Mouse (Mus musculus) kidney, adult 8-10 months (tissue): ENCODE measurements around the gene Esrrb.

Source experiments
- DNase-seq, 2 experiments: peaks; one replicate each; pipeline ENCODE4 v3.0.0; 2022

Gene Esrrb

GRCm38 (mm10) chr12:86501728-86502127 is 140.8 kb downstream of the Esrrb start:
- no peak for DNase-seq

- no peak for DNase-seq
Observed at GRCm38 (mm10) chr12:86503921-86504320, 143.0 kb downstream of the Esrrb start.

GRCm38 (mm10) chr12:86504321-86504720 is 143.4 kb downstream of the Esrrb start:
- no peak for DNase-seq

GRCm38 (mm10) chr12:86507741-86508140 is 146.8 kb downstream of the Esrrb start:
- DNase-seq, result no peak

GRCm38 (mm10) chr12:86508313-86508988 is 147.5 kb downstream of the Esrrb start:
- no peak for DNase-seq

GRCm38 (mm10) chr12:86509295-86510279 is 148.7 kb downstream of the Esrrb start:
- DNase-seq, result no peak

GRCm38 (mm10) chr12:86512335-86512734 is 151.4 kb downstream of the Esrrb start:
- no peak for DNase-seq

- DNase-seq, result no peak
Observed at GRCm38 (mm10) chr12:86513596-86513995, 152.7 kb downstream of the Esrrb start.

- no peak for DNase-seq
Observed at GRCm38 (mm10) chr12:86516602-86517001, 155.7 kb downstream of the Esrrb start.

- DNase-seq, result no peak
Observed at GRCm38 (mm10) chr12:86517721-86518120, 156.8 kb downstream of the Esrrb start.

GRCm38 (mm10) chr12:86518746-86519145 is 157.8 kb downstream of the Esrrb start:
- DNase-seq, result no peak

- DNase-seq, result no peak
Observed at GRCm38 (mm10) chr12:86534283-86534682, 173.4 kb downstream of the Esrrb start.

GRCm38 (mm10) chr12:86537799-86538198 is 176.9 kb downstream of the Esrrb start:
- DNase-seq, result no peak

- DNase-seq, result no peak
Observed at GRCm38 (mm10) chr12:86538711-86539110, 177.8 kb downstream of the Esrrb start.

GRCm38 (mm10) chr12:86539511-86539910 is 178.6 kb downstream of the Esrrb start:
- no peak for DNase-seq

GRCm38 (mm10) chr12:86547808-86548207 is 186.9 kb downstream of the Esrrb start:
- no peak for DNase-seq

GRCm38 (mm10) chr12:86553037-86553436 is 192.1 kb downstream of the Esrrb start:
- DNase-seq, result no peak

GRCm38 (mm10) chr12:86556796-86557517 is 196.0 kb downstream of the Esrrb start:
- no peak for DNase-seq

- no peak for DNase-seq
Observed at GRCm38 (mm10) chr12:86558889-86559288, 198.0 kb downstream of the Esrrb start.

GRCm38 (mm10) chr12:86562705-86563104 is 201.8 kb downstream of the Esrrb start:
- no peak for DNase-seq

GRCm38 (mm10) chr12:86565996-86566395 is 205.1 kb downstream of the Esrrb start:
- no peak for DNase-seq
